Mouse (Mus musculus) ES-E14 (cell line): Measurements from ENCODE around the gene Fam118a.

Experiments used
- CHD2 ChIP-seq: IDR thresholded peaks from 2 replicates; pipeline ENCODE4 v1.6.1; 2014; ENCODE audit warnings: mild to moderate bottlenecking, low read depth, low read length, inconsistent platforms
- HCFC1 ChIP-seq: IDR thresholded peaks from 2 replicates; pipeline ENCODE4 v1.6.1; 2012; ENCODE audit warnings: low read length, inconsistent platforms, borderline replicate concordance; ENCODE audit not compliant: insufficient read depth
- MAFK ChIP-seq: IDR thresholded peaks from 2 replicates; pipeline ENCODE4 v1.6.1; 2014; ENCODE audit warnings: mild to moderate bottlenecking, low read depth, low read length, inconsistent platforms; ENCODE audit not compliant: insufficient read depth
- ZC3H11A ChIP-seq: IDR thresholded peaks from 2 replicates; pipeline ENCODE4 v1.6.1; 2012; ENCODE audit warnings: low read depth, mild to moderate bottlenecking, inconsistent platforms, low read length, borderline replicate concordance
- ZNF384 ChIP-seq: IDR thresholded peaks from 2 replicates; pipeline ENCODE4 v1.6.1; 2012; ENCODE audit warnings: low read depth, low read length, inconsistent platforms

- TF ChIP-seq ZC3H11A (no peak), MAFK (no peak), CHD2 (no peak), ZNF384 (no peak), HCFC1 (no peak)
Observed at GRCm38 (mm10) chr15:85063421-85063820, 34.7 kb downstream of the Fam118a start.
